Mouse (Mus musculus) limb, embryonic 12.5 days (tissue): ENCODE results near the gene Fgd6. TPM values are rescaled to one million over a fixed set of nuclear protein-coding genes. Genes with fewer than 3 reads are reported as not detected.

Experiments used
- ATAC-seq: fragments of 200-750 bp; cut with Nextera tagmentation; 2 replicates; pipeline ENCODE4 v1.8.0; 2017; ENCODE audit warnings: low read depth, moderate TSS enrichment; ENCODE audit not compliant: insufficient number of reproducible peaks, insufficient read depth, low FRiP score, low TSS enrichment
- H3K27ac ChIP-seq: fragments of 300-500 bp; sonication (generic); 2 replicates; pipeline ENCODE4 v1.5.1; 2016; ENCODE audit warnings: mild to moderate bottlenecking, moderate library complexity
- H3K27me3 ChIP-seq: fragments of 300-500 bp; sonication (generic); 2 replicates; pipeline ENCODE4 v1.6.1; 2016; ENCODE audit warnings: mild to moderate bottlenecking, moderate library complexity
- H3K36me3 ChIP-seq: fragments of 300-500 bp; sonication (generic); 2 replicates; pipeline ENCODE4 v1.6.1; 2016; ENCODE audit warnings: mild to moderate bottlenecking, moderate library complexity
- H3K4me1 ChIP-seq: fragments of 300-500 bp; sonication (generic); replicated peaks from 2 replicates; pipeline ENCODE4 v1.6.1; 2016
- H3K4me2 ChIP-seq: fragments of 300-500 bp; sonication (generic); 2 replicates; pipeline ENCODE4 v1.6.1; 2016; ENCODE audit warnings: mild to moderate bottlenecking, moderate library complexity
- H3K4me3 ChIP-seq: fragments of 300-500 bp; sonication (generic); replicated peaks from 2 replicates; pipeline ENCODE4 v1.5.1; 2016; ENCODE audit warnings: mild to moderate bottlenecking
- H3K9ac ChIP-seq: fragments of 300-500 bp; sonication (generic); replicated peaks from 2 replicates; pipeline ENCODE4 v1.6.1; 2016; ENCODE audit warnings: mild to moderate bottlenecking, moderate library complexity
- H3K9me3 ChIP-seq: fragments of 300-500 bp; sonication (generic); 2 replicates; pipeline ENCODE4 v1.6.1; 2016; ENCODE audit warnings: mild to moderate bottlenecking, moderate library complexity
- whole genome bisulfite sequencing: fragments of 180-500 bp; shearing (Covaris S2); methylation state at CpG from one replicate; pipeline ENCODE4 v1.1.7; 2016; 5-methylcytosine and 5-hydroxymethylcytosine counted together
- polyA plus RNA-seq: library from polyadenylated mRNA; unstranded; fragments of >200 nt; fragmentation: Nextera tagmentation; extraction: Ambion mirVana; gene quantifications from 2 replicates; pipeline ENCODE4 v1.2.1, GENCODE M21; 2016

Fgd6 gene
- polyA plus RNA-seq, result 4.6 TPM in 2 replicates

DNA sequence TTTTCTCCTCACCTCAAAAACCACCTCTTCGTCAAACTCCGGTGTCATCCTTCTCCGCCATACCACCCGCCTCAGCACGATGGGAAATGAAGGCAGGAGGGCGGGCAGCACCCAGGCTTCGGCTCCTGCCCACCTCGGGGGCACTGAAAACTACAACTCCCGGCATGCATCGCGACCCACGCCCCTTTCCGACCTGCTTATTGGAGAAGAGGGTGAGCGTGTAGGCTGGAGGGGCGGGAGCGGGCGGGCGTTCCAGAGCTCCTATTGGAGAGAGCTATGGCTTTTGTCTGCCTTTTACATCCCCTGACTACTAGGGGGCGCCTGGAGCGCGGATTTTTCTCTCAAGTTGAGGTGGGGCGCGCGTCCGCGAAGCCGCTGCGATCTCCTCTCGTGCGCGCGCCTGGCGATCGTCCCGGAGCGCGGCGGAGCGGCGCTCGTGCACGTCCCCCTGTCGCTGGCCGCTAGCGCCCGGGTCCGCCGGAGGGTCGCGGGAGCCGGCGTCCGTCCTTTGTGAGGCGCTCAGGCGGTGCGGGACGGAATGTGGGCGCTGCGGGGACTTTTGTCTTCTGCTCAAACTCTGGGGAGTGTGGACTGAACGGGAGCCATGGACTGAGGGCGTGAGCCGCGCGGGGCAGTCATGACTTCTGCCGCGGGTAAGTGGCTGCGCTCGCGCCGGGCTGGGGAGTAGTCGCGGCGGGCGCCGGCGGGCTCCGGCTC is at the start of gene Fgd6, which contains the start of gene Vezt:
Gene Fgd6, plus strand, starts transcription at position 344 of the 717 bp plus-strand sequence.
Gene Vezt, minus strand, starts transcription at position 160 of the 717 bp plus-strand sequence.
- H3K4me3 ChIP-seq, result peak within 1 kb of the TSS; percentile 69
- H3K9ac ChIP-seq, result peak within 1 kb of the TSS; percentile 84
- no peaks in the 10 kb centered on the region for H3K36me3 ChIP-seq
- peak; percentile 98 for ATAC-seq
- 0% methylated on average over 77 of the region's 77 CpGs for WGBS
- H3K9me3 ChIP-seq, result no peaks in the 10 kb centered on the region
- H3K27me3 ChIP-seq, result no peaks in the 10 kb centered on the region
- H3K4me1 ChIP-seq, result peaks cover 20% of the 10 kb centered on the region
- peak within 1 kb of the TSS; percentile 73 for H3K27ac ChIP-seq
- H3K4me2 ChIP-seq, result peak within 1 kb of the TSS; percentile 74

DNA sequence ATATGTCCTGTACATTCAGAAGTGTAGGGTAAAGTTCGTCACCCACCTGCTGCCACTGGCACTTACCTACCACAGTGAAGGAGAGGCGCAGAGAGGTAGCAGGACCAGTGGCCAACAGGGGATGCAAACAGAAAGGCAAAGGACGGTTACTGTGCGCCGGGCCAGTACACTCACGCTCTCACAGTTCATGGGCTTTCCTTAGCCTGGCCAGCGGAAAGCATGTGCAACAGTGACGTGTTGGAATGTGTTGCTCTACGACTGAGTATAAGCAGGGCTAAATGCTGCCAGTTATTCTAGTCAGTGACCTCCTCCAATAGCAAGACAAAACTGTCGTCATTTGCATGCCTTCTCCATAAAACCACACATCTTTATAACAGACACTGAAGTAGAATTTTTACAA is 41.7 kb upstream of the Fgd6 start:
- Histone ChIP-seq H3K9ac (no peak overlapping the region), H3K4me1 (0 out of 2 replicates have a peak, but pooled peaks cover 3% of the 10 kb centered on the region)

DNA sequence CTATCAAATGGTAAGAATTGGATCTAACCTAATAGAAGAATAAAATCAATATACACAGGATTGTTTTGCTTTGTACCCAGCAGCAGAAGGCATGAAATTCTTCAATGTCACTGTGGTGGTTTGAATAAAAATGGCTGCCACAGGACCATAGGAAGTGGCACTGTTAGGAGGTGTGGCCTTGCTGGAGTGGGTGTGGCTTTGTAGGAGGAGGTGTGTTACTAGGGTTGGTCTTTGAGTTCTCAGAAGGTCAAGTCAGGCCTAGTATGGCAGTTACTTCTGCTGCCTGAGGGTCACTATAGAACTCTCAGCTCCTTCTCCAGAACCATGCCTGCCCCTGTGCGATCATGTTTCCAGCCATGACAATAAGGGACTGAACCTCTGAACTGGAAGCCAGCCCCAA is 40.7 kb upstream of the Fgd6 start:
- WGBS, result 94% methylated on average over 1 of the region's 1 CpGs
- Histone ChIP-seq H3K4me2 (no peak overlapping the region), H3K36me3 (peaks cover 90% of the 10 kb centered on the region), H3K27ac (no peak overlapping the region), H3K4me3 (no peak overlapping the region), H3K9ac (no peak overlapping the region), H3K9me3 (no peaks in the 10 kb centered on the region), H3K27me3 (no peaks in the 10 kb centered on the region), H3K4me1 (0 out of 2 replicates have a peak, but pooled peaks cover 3% of the 10 kb centered on the region)
- ATAC-seq, result no peak

More for the DNA sequence above, 41.7 kb upstream of the Fgd6 start:
- Histone ChIP-seq H3K36me3 (peaks cover 89% of the 10 kb centered on the region), H3K27ac (no peak overlapping the region), H3K9me3 (no peaks in the 10 kb centered on the region), H3K4me3 (no peak overlapping the region), H3K4me2 (no peak overlapping the region), H3K27me3 (no peaks in the 10 kb centered on the region)
- WGBS, result 96% methylated on average over 10 of the region's 10 CpGs
- ATAC-seq, result no peak

DNA sequence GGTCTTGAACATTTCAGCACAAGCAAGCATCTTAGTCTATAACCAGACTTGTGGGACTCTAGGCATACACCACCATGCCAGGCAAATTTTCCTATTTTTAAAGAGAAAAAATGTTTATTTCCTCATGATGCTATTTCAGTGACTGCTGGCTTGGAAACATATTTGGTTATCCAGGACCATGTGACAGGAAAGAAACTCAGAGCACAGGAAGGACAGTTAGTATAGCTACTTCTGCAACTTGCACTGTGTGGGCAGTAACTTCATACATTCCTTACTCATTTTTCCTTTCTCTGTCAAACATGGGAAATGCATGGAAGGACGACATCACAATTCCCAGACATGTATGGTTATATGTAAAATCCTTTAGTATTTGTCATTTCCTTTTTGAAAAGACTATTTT is 36.4 kb upstream of the Fgd6 start:
- no peak overlapping the region for H3K27ac ChIP-seq
- H3K4me1 ChIP-seq, result no peaks in the 10 kb centered on the region
- H3K4me3 ChIP-seq, result no peak overlapping the region
- no peak for ATAC-seq
- H3K9ac ChIP-seq, result no peak overlapping the region
- peaks cover 91% of the 10 kb centered on the region for H3K36me3 ChIP-seq
- WGBS, result 95% methylated on average over 1 of the region's 1 CpGs
- H3K27me3 ChIP-seq, result no peaks in the 10 kb centered on the region
- no peak overlapping the region for H3K4me2 ChIP-seq
- 0 out of 2 replicates have a peak, but pooled peaks cover 6% of the 10 kb centered on the region for H3K9me3 ChIP-seq

DNA sequence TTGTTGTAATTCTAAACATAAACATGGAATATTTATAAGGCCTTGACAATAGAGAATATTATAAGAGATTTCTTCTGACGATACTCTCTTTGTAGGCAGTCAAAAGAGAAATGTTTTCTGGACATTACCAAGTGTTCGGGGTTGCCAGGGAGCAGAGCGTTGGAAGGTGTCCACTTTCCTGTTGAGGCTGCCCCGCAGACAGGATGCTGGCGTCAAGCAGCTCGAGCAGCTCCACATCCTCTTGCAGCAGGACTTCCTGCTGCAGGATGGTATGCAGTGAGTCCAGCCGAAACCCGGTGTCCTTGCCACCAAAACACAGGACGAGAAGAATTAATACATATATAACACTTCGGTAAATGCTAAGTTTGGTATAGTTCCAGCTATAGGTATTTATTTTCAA is 35.6 kb upstream of the Fgd6 start:
- H3K4me2 ChIP-seq, result no peak overlapping the region
- H3K27me3 ChIP-seq, result no peaks in the 10 kb centered on the region
- no peak overlapping the region for H3K9ac ChIP-seq
- 89% methylated on average over 10 of the region's 10 CpGs for WGBS
- H3K9me3 ChIP-seq, result 0 out of 2 replicates have a peak, but pooled peaks cover 6% of the 10 kb centered on the region
- no peak for ATAC-seq
- no peaks in the 10 kb centered on the region for H3K4me1 ChIP-seq
- H3K4me3 ChIP-seq, result no peak overlapping the region
- no peak overlapping the region for H3K27ac ChIP-seq
- peaks cover 83% of the 10 kb centered on the region for H3K36me3 ChIP-seq

DNA sequence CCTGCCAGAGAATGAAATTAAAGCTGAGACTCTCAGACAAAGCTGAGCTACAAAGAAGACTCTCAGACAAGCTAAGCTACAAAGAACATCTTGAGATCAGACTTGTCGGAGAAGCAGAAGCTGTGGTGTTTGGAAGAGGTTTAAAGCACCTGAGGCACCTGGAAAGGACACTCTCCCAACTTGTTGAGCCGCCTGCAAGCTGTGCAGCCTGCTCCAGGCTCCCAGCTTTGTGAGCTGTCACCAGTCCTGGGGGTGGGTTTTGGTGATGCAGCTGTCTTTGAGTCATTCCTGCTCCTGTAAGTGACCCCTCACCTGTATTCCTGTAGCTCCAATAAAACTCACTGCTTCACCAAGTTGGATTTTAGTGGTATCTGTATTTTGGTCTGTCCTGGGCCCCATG is 27.4 kb upstream of the Fgd6 start:
- Histone ChIP-seq H3K27ac (no peak overlapping the region), H3K9me3 (no peaks in the 10 kb centered on the region), H3K4me2 (no peak overlapping the region), H3K4me3 (no peak overlapping the region), H3K36me3 (peaks cover 23% of the 10 kb centered on the region), H3K9ac (no peak overlapping the region), H3K4me1 (no peaks in the 10 kb centered on the region), H3K27me3 (no peaks in the 10 kb centered on the region)
- no peak for ATAC-seq
- WGBS, result 94% methylated on average over 2 of the region's 2 CpGs

DNA sequence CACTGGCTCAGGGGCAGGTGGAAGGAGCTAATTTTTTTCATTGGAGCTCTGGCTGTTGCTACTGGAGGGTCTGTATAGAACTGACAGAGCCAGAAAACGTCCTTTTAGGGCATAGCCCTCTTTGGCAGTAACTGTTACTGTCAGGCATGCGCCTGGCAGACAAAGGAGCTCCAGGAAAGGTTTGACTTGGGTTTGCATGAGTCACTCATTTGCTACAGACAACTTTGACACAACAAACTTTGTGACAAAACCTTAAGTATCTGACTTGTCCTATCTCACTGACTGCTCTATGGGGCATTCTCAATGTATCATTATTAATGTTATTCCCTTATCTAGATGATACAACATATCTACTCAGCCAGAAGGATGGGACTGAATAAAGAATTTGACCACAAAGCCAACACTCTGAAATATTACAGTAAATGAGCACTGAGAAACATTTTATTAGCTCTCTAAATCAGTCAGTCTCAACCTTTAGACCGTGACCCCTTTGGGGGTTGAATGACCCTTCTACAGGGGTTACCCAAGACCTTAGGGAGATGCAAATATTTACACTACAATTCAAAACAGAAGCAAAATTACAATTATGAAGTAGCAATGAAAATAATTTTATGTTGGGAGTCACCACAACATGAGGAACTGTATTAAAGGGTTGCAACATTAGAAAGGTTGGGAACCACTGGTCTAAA is 25.7 kb upstream of the Fgd6 start:
- Histone ChIP-seq H3K27ac (no peak overlapping the region), H3K36me3 (peaks cover 17% of the 10 kb centered on the region), H3K4me2 (no peak overlapping the region), H3K4me3 (no peak overlapping the region), H3K27me3 (no peaks in the 10 kb centered on the region), H3K9ac (no peak overlapping the region), H3K4me1 (0 out of 2 replicates have a peak, but pooled peaks cover 4% of the 10 kb centered on the region), H3K9me3 (no peaks in the 10 kb centered on the region)
- WGBS, result 84% methylated on average over 3 of the region's 3 CpGs
- ATAC-seq, result no peak

DNA sequence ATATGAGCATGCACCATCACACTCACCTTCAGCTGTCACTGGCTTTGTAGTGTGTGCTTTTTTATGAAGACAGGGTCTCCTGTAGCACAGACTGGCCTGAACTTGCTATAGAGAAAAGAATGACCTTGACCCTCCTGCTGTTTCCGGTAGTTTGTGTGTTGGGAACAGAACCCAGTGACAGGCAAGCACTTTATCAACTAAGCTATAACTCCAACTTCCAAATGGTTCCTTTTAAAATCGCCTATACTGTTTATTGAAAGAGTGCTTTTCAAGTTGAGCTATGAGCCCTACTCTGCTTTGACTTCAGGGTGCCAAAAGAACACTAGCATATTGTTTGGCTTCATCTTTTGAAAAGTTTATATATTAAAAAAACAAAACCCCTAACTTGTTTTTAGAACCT is 24.8 kb upstream of the Fgd6 start:
- WGBS, result 57% methylated on average over 2 of the region's 2 CpGs
- Histone ChIP-seq H3K9ac (no peak overlapping the region), H3K9me3 (no peaks in the 10 kb centered on the region), H3K36me3 (peaks cover 8% of the 10 kb centered on the region), H3K4me1 (0 out of 2 replicates have a peak, but pooled peaks cover 4% of the 10 kb centered on the region), H3K4me2 (no peak overlapping the region), H3K27ac (no peak overlapping the region), H3K4me3 (no peak overlapping the region), H3K27me3 (no peaks in the 10 kb centered on the region)
- ATAC-seq, result no peak

DNA sequence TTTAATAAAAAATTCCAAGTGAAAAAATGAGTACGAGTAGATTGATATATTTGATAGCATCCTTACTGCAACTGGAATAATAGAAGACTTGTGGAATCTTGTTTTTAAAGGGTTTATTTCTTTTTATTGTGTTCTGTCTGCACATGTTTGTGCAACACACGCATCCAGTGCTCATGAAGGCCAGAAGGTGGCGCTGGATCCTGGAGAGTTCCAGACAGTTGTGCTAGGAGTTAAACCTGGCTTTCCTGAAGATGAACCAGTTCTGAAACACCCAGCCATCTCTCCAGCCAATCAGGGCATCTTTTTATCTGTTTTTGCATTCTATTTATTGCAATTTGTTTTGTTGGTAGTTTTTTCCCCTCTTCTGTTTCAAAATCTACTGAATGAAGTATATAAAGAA is 22.6 kb upstream of the Fgd6 start:
- no peaks in the 10 kb centered on the region for H3K36me3 ChIP-seq
- 0 out of 2 replicates have a peak, but pooled peaks cover 8% of the 10 kb centered on the region for H3K4me1 ChIP-seq
- H3K4me2 ChIP-seq, result no peak overlapping the region
- H3K9me3 ChIP-seq, result no peaks in the 10 kb centered on the region
- no peaks in the 10 kb centered on the region for H3K27me3 ChIP-seq
- no peak overlapping the region for H3K9ac ChIP-seq
- 50% methylated on average over 3 of the region's 3 CpGs for WGBS
- no peak for ATAC-seq
- no peak overlapping the region for H3K27ac ChIP-seq
- no peak overlapping the region for H3K4me3 ChIP-seq

DNA sequence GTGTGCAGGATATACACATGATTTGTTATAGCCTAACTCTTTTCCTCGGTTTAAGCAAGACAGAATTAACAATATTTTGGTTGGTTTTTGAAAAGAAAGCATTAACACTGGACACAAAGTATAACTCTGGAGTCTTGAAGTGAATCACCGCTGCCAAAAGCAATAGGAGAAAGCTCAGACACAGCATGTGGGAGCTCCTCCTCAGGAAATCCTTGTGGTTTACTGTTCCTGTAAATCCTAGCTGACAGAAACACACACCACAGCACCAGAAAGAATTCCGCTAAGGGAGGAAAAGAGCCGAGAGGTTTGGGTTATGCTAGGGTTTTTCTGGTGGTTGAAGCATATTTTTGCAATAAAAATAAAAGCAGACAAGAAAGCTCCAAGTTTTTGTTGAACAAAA is 21.6 kb upstream of the Fgd6 start:
- Histone ChIP-seq H3K4me2 (no peak overlapping the region), H3K27me3 (no peaks in the 10 kb centered on the region), H3K4me1 (0 out of 2 replicates have a peak, but pooled peaks cover 8% of the 10 kb centered on the region), H3K4me3 (no peak overlapping the region), H3K9ac (no peak overlapping the region), H3K36me3 (no peaks in the 10 kb centered on the region), H3K27ac (0 out of 2 replicates have a peak overlapping the region, but pooled peaks have one; percentile 23), H3K9me3 (no peaks in the 10 kb centered on the region)
- ATAC-seq, result no peak
- 62% methylated on average over 4 of the region's 4 CpGs for WGBS

DNA sequence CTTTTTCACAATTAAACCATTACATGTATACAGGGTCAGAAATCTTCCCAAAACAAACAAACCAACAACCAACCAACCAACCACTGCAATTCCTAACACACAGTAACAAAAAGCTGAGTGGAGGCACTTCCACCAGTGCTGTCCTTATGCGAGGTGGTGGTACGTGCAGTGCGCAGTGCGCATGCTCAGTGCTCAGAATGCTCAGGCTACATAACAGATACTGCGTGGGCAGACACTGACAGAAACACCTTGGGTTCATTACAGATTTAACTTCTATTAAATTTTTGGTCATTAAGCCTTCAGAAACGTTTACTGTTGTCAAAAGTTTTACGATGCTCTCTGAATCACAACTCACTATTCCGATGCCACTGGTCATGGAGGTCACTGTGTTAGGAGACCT is 18.3 kb upstream of the Fgd6 start:
- no peak overlapping the region for H3K27ac ChIP-seq
- no peaks in the 10 kb centered on the region for H3K27me3 ChIP-seq
- H3K9ac ChIP-seq, result no peak overlapping the region
- H3K9me3 ChIP-seq, result no peaks in the 10 kb centered on the region
- peaks cover 8% of the 10 kb centered on the region; the same call in 1 of the 2 replicates for H3K4me1 ChIP-seq
- ATAC-seq, result no peak
- H3K36me3 ChIP-seq, result no peaks in the 10 kb centered on the region
- no peak overlapping the region for H3K4me2 ChIP-seq
- 75% methylated on average over 8 of the region's 8 CpGs for WGBS
- H3K4me3 ChIP-seq, result no peak overlapping the region
